Mouse (Mus musculus) mammary gland, adult 2 months (tissue): ENCODE measurements around the gene Gm45140. TPM values are rescaled to one million over a fixed set of nuclear protein-coding genes. Genes with fewer than 3 reads are reported as not detected.

ENCODE experiments used
- polyA plus RNA-seq: library from polyadenylated mRNA; depleted of rRNA; stranded (reverse); fragments of >200 nt; gene quantifications from 2 replicates; pipeline ENCODE4 v1.2.3, GENCODE M21; 2012; ENCODE audit warnings: low replicate concordance; rRNA removed

Gm45140 gene
- polyA plus RNA-seq, result 0.53 and 1.1 TPM in 2 replicates

DNA sequence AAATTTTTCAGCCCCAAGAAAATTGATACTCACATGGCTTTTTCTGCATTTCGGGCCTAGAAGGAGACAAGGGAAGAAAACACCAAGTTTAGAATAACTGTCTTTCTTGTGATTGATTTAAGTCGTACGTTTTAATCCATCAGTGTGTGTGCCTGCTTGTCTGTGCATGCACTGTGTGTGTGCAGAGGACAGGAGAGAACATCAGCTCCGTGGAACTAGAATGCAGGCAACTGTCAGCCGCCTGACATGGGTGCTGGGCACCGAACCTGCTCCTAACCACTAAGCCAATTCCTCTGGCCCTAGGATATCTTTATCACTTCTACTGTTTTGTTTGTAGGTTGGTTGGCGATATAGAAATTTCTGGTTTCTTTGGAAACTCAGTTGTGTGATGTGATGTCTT is at the start of gene Gm45140:
Gene Gm45140, minus strand, starts transcription at position 101 of the 400 bp plus-strand sequence.

GRCm38 (mm10) chr6:87850900-87851614 is 15.5 kb upstream of the Gm45140 start, which contains the start of gene Cnbp:
TSS of gene Cnbp (minus strand) at chr6:87851106.

DNA sequence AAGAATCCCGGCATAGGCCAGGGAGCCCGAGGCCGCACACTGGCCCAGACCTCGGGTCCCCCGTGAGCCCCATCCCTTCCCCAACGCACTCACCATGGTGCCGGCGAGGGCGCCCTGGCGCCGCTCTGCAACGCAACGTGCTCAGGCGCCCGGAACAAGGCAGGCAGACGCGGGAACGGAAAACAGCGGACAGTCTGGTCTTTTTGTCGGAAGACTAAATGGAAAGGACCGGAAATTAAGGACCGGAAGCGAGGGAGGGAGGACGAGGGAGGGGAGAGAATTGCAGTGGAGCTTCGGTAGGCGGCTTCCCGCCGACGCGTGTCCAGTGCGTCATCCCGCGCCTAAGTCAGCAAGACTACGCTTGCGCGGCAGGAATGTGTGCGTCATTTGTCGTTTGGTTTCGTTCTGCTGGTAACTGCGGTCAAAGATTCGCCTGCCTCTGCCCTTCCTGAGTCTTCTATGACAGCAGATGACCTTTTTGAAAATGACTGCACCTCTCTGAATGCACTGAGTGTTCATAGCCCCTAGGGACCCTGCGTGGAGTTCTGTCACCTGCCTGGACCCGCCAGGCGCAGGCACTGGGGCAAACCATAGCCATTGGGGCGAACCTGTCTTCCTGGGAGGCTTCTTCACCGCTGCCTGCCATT is 3.1 kb upstream of the Gm45140 start, which contains the start of gene Isy1:
Gene Isy1, minus strand, starts transcription at position 248 of the 647 bp plus-strand sequence.

GRCm38 (mm10) chr6:87811675-87812338 is 23.8 kb downstream of the Gm45140 start, which contains the start of gene Rab43:
TSS of gene Rab43 (minus strand) at chr6:87812164.

DNA sequence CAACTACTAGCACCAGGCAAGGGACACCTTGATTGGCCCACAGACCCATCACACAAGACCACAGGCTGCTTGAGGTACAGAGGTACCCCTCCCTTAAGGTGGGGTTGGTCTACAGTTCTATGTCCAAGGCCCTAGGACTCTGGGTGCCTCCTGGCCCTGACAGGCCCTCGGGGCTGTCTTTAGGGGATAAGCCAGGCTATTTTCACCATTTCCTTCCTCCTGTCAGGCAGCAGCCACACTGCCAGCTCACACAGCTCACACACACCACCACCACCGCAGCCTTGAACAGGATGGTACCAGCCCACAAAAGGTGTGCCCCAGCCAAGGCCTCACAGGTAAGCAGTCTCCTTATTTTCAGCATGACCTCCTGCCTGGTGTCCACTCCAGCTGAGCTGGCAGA is 57.8 kb downstream of the Gm45140 start, which contains the start of gene Gp9:
Gene Gp9, plus strand, starts transcription at position 231 of the 400 bp plus-strand sequence.

Other genes with a start within 250 kb of the Gm45140 start
- 0.63 and 0.98 TPM in 2 replicates for gene Prokr1, start 245.1 kb downstream of the Gm45140 start, polyA plus RNA-seq
- gene Aplf, start 163.6 kb downstream of the Gm45140 start, polyA plus RNA-seq, result 2.0 and 2.9 TPM in 2 replicates
- 4.2 and 4.3 TPM in 2 replicates for gene Efcc1, start 104.9 kb downstream of the Gm45140 start, polyA plus RNA-seq
- 0.33 and 1.1 TPM in 2 replicates for gene Gp9, start 57.7 kb downstream of the Gm45140 start, polyA plus RNA-seq
- gene Rab43, start 23.6 kb downstream of the Gm45140 start, polyA plus RNA-seq, result 52.3 and 58.9 TPM in 2 replicates
- 19.3 and 25.6 TPM in 2 replicates for gene Isy1, start 3.0 kb upstream of the Gm45140 start, polyA plus RNA-seq
- 139 and 299 TPM in 2 replicates for gene Cnbp, start 15.3 kb upstream of the Gm45140 start, polyA plus RNA-seq
- 33.4 and 37.3 TPM in 2 replicates for gene Copg1, start 52.0 kb upstream of the Gm45140 start, polyA plus RNA-seq
- gene Hmces, start 78.1 kb upstream of the Gm45140 start, polyA plus RNA-seq, result 21.3 and 21.8 TPM in 2 replicates
- gene H1fx, start 145.8 kb upstream of the Gm45140 start, polyA plus RNA-seq, result 6.5 and 26.6 TPM in 2 replicates
- gene Rab7, start 209.5 kb upstream of the Gm45140 start, polyA plus RNA-seq, result 118 and 229 TPM in 2 replicates
- 88.4 and 144 TPM in 2 replicates for gene Rpn1, start 248.7 kb upstream of the Gm45140 start, polyA plus RNA-seq